15 mouse cellular contexts compared by ENCODE assay signal in genomic region chr7:56047178-56047577, GRCm38 (mm10). TPM values are rescaled to one million over a fixed set of nuclear protein-coding genes. Genes with fewer than 3 reads are reported as not detected.
DNase-seq lines count a peak whose midpoint lies in the region.
"Had no signal": no experiment of that assay in that cellular context is flagged by ENCODE, and none has a peak within 500 bp of the region (broad histone marks: within the 10 kb centered on the region; RNA-seq: fewer than 3 reads in every experiment).

No protein-coding gene starts in this region.

- peak; percentile 42 for DNase-seq in adrenal gland, postnatal 10 days
- no peak for DNase-seq in adrenal gland, adult 18-20 months (ENCODE audit: low spot score in 2 of 2)
- DNase-seq in kidney, adult 9 months, result peak; percentile 34
- no peak for DNase-seq in kidney, postnatal 14 days
- DNase-seq in ovary, adult 18-20 months (ENCODE audit: low spot score), result peak; percentile 44
- no peak for DNase-seq in ovary, postnatal 10 days (ENCODE audit: low spot score)
- DNase-seq: B cell, adult 2 months; cerebellum, adult 11 months; cerebellum, adult 2 months; cerebellum, adult 9-11 months; cerebellum, postnatal 25 days; forebrain, postnatal 0 days; gastrocnemius, adult 2 months; gastrocnemius, postnatal 14 days; heart, adult 11 months had no signal

RNA-seq across cellular contexts. Expression of gene Herc2, which starts 2.8 kb away (rescaled TPM):
- total RNA-seq in adrenal gland, postnatal 10 days (2021), result 10 to 100 TPM; 39.4 to 54.3 TPM
- total RNA-seq in adrenal gland, adult 18-20 months (2021), result 10 to 100 TPM; 50.4 to 52.5 TPM

RNA-seq across cellular contexts. Expression of gene Nipa1, which starts 27.4 kb away (rescaled TPM):
- 1 to 10 TPM; 6.7 to 6.8 TPM for total RNA-seq in adrenal gland, postnatal 10 days (2021)
- total RNA-seq in adrenal gland, adult 18-20 months (2021), result 1 to 10 TPM; 7.1 to 7.2 TPM

Comparison
In these comparisons a context has a peak if more than half of its experiments do, and no peak if none do; other contexts are left out.
1. DNase-seq: peak in adrenal gland, postnatal 10 days (single experiment), kidney, adult 9 months (single experiment) and ovary, adult 18-20 months (single experiment); none in adrenal gland, adult 18-20 months (0 of 2), kidney, postnatal 14 days (single experiment) and ovary, postnatal 10 days (single experiment).